ENCODE assay signal across 28 mouse cellular contexts in the genomic region with DNA sequence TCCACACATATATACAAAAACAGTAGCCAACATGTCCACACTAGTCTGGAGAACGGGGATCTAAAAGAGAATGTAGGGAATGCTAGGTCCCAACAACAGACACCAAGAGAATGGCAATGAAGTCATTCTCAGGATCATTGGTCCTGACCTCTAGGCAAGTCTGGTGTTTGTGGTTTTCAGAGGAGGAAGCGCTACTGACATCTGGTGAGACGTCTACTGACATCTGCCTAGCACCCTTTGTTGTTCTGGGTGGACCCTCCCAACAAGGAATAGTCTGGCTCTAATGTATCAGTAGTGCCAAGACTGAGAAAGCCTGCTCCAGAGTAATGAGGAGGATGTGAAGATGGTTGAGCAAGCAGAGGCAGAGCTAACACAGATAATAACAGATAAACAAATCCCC.
DNase-seq lines count a peak whose midpoint lies in the region; ATAC-seq and TF ChIP-seq lines count a peak whose summit lies in the region.
"Had no signal": no experiment of that assay in that cellular context is flagged by ENCODE, and none has a peak within 500 bp of the region (broad histone marks: within the 10 kb centered on the region; RNA-seq: fewer than 3 reads in every experiment).

No protein-coding gene starts in this region.

- no peak overlapping the region for H3K9ac ChIP-seq in CH12.LX (ENCODE audit: insufficient read depth, low read depth)
- H3K9ac ChIP-seq: embryonic facial prominence, embryonic 12.5 days; embryonic facial prominence, embryonic 15.5 days; forebrain, embryonic 13.5 days; heart, embryonic 12.5 days; heart, embryonic 15.5 days; hindbrain, embryonic 13.5 days had no signal

- TF ChIP-seq CTCF in CH12.LX (conservative IDR thresholded peaks at IDR 0.05 in 1 of 2, IDR thresholded peaks at IDR 0.05 in 1 of 2; ENCODE audit: low read depth in 2 of 2, low read length in 2 of 2) = no peak

- in situ Hi-C loops in CH12.LX (cut with MboI; ENCODE audit: low pct_ligation_motif_present, low pct_unique_long_range_greater_than_20kb, low sequenced_read_pairs) = no loop called here

- H3K4me1 ChIP-seq in CH12.LX (ENCODE audit: control insufficient read depth in 1 of 2, insufficient read depth in 2 of 2) = peaks cover 10 to 13% of the 10 kb centered on the region in 2 experiments
- H3K4me1 ChIP-seq: forebrain, embryonic 13.5 days; heart, embryonic 12.5 days; heart, embryonic 15.5 days; hindbrain, embryonic 10.5 days; hindbrain, embryonic 13.5 days had no signal

- H3K4me2 ChIP-seq in CH12.LX (ENCODE audit: insufficient read depth, low read depth, poor library complexity, severe bottlenecking) = no peak overlapping the region
- H3K4me2 ChIP-seq: embryonic facial prominence, embryonic 12.5 days; embryonic facial prominence, embryonic 15.5 days; forebrain, embryonic 13.5 days; heart, embryonic 12.5 days; heart, embryonic 15.5 days; hindbrain, embryonic 13.5 days had no signal

- no peak for TF ChIP-seq RAD21 in CH12.LX (IDR thresholded peaks at IDR 0.05; ENCODE audit: low read depth, low read length)

- H3K9me3 ChIP-seq in CH12.LX (replicated peaks; ENCODE audit: low read length) = no peaks in the 10 kb centered on the region
- H3K9me3 ChIP-seq: embryonic facial prominence, embryonic 12.5 days; embryonic facial prominence, embryonic 15.5 days; forebrain, embryonic 13.5 days; heart, embryonic 12.5 days; heart, embryonic 15.5 days; hindbrain, embryonic 10.5 days; hindbrain, embryonic 13.5 days had no signal

- no peak for TF ChIP-seq POLR2A in CH12.LX (IDR thresholded peaks at IDR 0.05; ENCODE audit: low read depth, low read length)

- dilution Hi-C loops in CH12.LX (cut with MboI; ENCODE audit: extremely low pct_ligation_motif_present, extremely low pct_unique_long_range_greater_than_20kb, low sequenced_read_pairs) = no loop called here

- H3K36me3 ChIP-seq in CH12.LX (replicated peaks in 1 of 2; ENCODE audit: control insufficient read depth in 1 of 2, insufficient read depth in 1 of 2, low read length in 1 of 2) = no peaks in the 10 kb centered on the region
- H3K36me3 ChIP-seq: embryonic facial prominence, embryonic 12.5 days; embryonic facial prominence, embryonic 15.5 days; heart, embryonic 12.5 days; heart, embryonic 15.5 days; hindbrain, embryonic 10.5 days; hindbrain, embryonic 13.5 days had no signal

- peak; percentile 76 for TF ChIP-seq EP300 in CH12.LX (IDR thresholded peaks at IDR 0.05; ENCODE audit: low read length)

- no peak overlapping the region for H3K4me3 ChIP-seq in CH12.LX (replicated peaks in 1 of 3; ENCODE audit: low read depth in 2 of 3, low read length in 2 of 3, poor library complexity in 1 of 3)
- H3K4me3 ChIP-seq: embryonic facial prominence, embryonic 12.5 days; embryonic facial prominence, embryonic 15.5 days; erythroblast, embryonic 14.5 days; forebrain, embryonic 13.5 days; heart, embryonic 12.5 days; heart, embryonic 15.5 days; hindbrain, embryonic 10.5 days; hindbrain, embryonic 13.5 days had no signal

- peak; percentile 77; the same call in 1 of the 2 replicates for ATAC-seq in neutrophil, adult 5-6 weeks (ENCODE audit: extremely low read depth, insufficient number of reproducible peaks, low FRiP score, poor library complexity, severe bottlenecking)
- ATAC-seq: CD4-positive, CD25-positive, alpha-beta regulatory T cell, adult 4 months; forebrain, embryonic 13.5 days; forebrain, embryonic 16.5 days; hindbrain, embryonic 16.5 days; intestine, embryonic 16.5 days; Patski had no signal

- no peaks in the 10 kb centered on the region for H3K79me2 ChIP-seq in CH12.LX (replicated peaks; ENCODE audit: control insufficient read depth, extremely low read depth, insufficient read depth, poor library complexity, severe bottlenecking)

- no peak overlapping the region for H3K27ac ChIP-seq in CH12.LX (ENCODE audit: insufficient read depth, low read depth)
- H3K27ac ChIP-seq: embryonic facial prominence, embryonic 12.5 days; embryonic facial prominence, embryonic 15.5 days; forebrain, embryonic 13.5 days; heart, embryonic 15.5 days; hindbrain, embryonic 10.5 days; hindbrain, embryonic 13.5 days had no signal

- H3K27me3 ChIP-seq in CH12.LX (replicated peaks) = no peaks in the 10 kb centered on the region
- H3K27me3 ChIP-seq: embryonic facial prominence, embryonic 12.5 days; embryonic facial prominence, embryonic 15.5 days; forebrain, embryonic 13.5 days; heart, embryonic 12.5 days; heart, embryonic 15.5 days; hindbrain, embryonic 13.5 days; Patski had no signal

- DNase-seq in B cell, adult 2 months = peak; percentile 40 to 47
- peak; percentile 56 for DNase-seq in CH12.LX (ENCODE audit: extremely low read depth)
- DNase-seq in gastrocnemius, adult 8-10 months (ENCODE audit: low spot score in 2 of 2) = no peak
- DNase-seq in heart, adult 11 months = no peak
- no peak for DNase-seq in thymus, postnatal 36 days
- DNase-seq: adrenal gland, postnatal 10 days; adrenal gland, postnatal 36 days; cerebellum, adult 18-20 months; cerebellum, adult 9-11 months; cerebellum, postnatal 25 days; gastrocnemius, postnatal 14 days; heart, adult 18-20 months; heart, postnatal 10 days; heart, postnatal 36 days had no signal

TF ChIP-seq in CH12.LX, 34 proteins besides CTCF, POLR2A, EP300 and RAD21:
- 0 out of 2 replicates have a peak, but pooled peaks have one; percentile 7 for TF ChIP-seq ETS1 (conservative IDR thresholded peaks at IDR 0.05; ENCODE audit: low read depth, low read length)
- no peak for TF ChIP-seq RCOR1 (conservative IDR thresholded peaks at IDR 0.05; ENCODE audit: low read depth, low read length)
- TF ChIP-seq CHD2 (IDR thresholded peaks at IDR 0.05; ENCODE audit: low read length) = no peak
- TF ChIP-seq BHLHE40 (IDR thresholded peaks at IDR 0.05; ENCODE audit: low read depth, low read length) = 0 out of 2 replicates have a peak, but pooled peaks have one; percentile 9
- no peak for TF ChIP-seq JUND (conservative IDR thresholded peaks at IDR 0.05; ENCODE audit: low read depth, low read length)
- no peak for TF ChIP-seq NRF1 (IDR thresholded peaks at IDR 0.05; ENCODE audit: low read depth, low read length)
- peak; percentile 44; the same call in 1 of the 2 replicates for TF ChIP-seq TCF12 (IDR thresholded peaks at IDR 0.05; ENCODE audit: low read depth, low read length)

Comparison
In these comparisons a context has a peak if more than half of its experiments do, and no peak if none do; other contexts are left out.
1. DNase-seq: peak in B cell, adult 2 months (2 of 2) and CH12.LX (single experiment); none in gastrocnemius, adult 8-10 months (0 of 2), heart, adult 11 months (single experiment) and thymus, postnatal 36 days (0 of 2).